ENCODE assay signal across 40 mouse cellular contexts in the genomic region with DNA sequence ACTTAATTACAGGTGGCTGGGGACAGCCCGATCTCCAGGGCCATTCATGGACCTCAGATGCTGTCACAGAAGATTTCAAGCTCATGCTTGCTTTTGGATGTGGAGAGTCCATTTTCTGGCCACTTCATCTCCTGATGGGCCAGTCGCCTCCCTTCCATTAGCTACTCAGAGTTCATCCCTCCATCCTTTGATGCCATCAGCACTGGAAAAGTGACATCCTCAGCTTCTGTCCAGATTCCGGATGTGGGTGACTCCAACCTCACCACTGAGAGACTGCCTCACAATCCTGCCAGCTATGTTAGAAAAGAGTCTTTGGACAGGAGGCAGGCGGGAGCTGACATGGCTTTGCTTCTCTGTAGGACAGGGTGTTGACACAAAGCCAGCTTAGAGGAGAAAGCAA. TPM values are rescaled to one million over a fixed set of nuclear protein-coding genes. Genes with fewer than 3 reads are reported as not detected.
"Had no signal": no experiment of that assay in that cellular context is flagged by ENCODE, and none has a peak within 500 bp of the region (broad histone marks: within the 10 kb centered on the region; RNA-seq: fewer than 3 reads in every experiment).

No protein-coding gene starts in this region.

- H3K4me3 ChIP-seq: limb, embryonic 10.5 days; limb, embryonic 12.5 days; limb, embryonic 13.5 days; limb, embryonic 15.5 days; liver, embryonic 12.5 days; liver, embryonic 13.5 days; liver, embryonic 15.5 days; lung, embryonic 15.5 days; megakaryocyte, embryonic 14.5 days; midbrain, embryonic 10.5 days; midbrain, embryonic 12.5 days; midbrain, embryonic 13.5 days; midbrain, embryonic 15.5 days; myocyte had no signal

- H3K27ac ChIP-seq: limb, embryonic 10.5 days; limb, embryonic 12.5 days; limb, embryonic 13.5 days; limb, embryonic 15.5 days; liver, embryonic 12.5 days; liver, embryonic 13.5 days; liver, embryonic 14.5 days; liver, embryonic 15.5 days; lung, embryonic 15.5 days; macrophage; midbrain, embryonic 10.5 days; midbrain, embryonic 12.5 days; midbrain, embryonic 13.5 days; midbrain, embryonic 15.5 days had no signal

- H3K36me3 ChIP-seq: limb, embryonic 10.5 days; limb, embryonic 12.5 days; limb, embryonic 13.5 days; limb, embryonic 15.5 days; liver, embryonic 12.5 days; liver, embryonic 13.5 days; liver, embryonic 15.5 days; lung, embryonic 15.5 days; midbrain, embryonic 10.5 days; midbrain, embryonic 12.5 days; midbrain, embryonic 13.5 days; midbrain, embryonic 15.5 days had no signal

- H3K9me3 ChIP-seq: limb, embryonic 10.5 days; limb, embryonic 12.5 days; limb, embryonic 13.5 days; limb, embryonic 15.5 days; liver, embryonic 12.5 days; liver, embryonic 13.5 days; liver, embryonic 15.5 days; lung, embryonic 15.5 days; midbrain, embryonic 10.5 days; midbrain, embryonic 12.5 days; midbrain, embryonic 13.5 days; midbrain, embryonic 15.5 days had no signal

- H3K4me1 ChIP-seq: limb, embryonic 10.5 days; limb, embryonic 12.5 days; limb, embryonic 13.5 days; liver, embryonic 12.5 days; liver, embryonic 13.5 days; liver, embryonic 15.5 days; midbrain, embryonic 10.5 days; midbrain, embryonic 12.5 days; midbrain, embryonic 13.5 days; midbrain, embryonic 15.5 days had no signal

- DNase-seq: left cerebral cortex, postnatal 4 days; liver; liver, embryonic 13.5 days; liver, postnatal 0 days; lung, adult 18-20 months; lung, adult 2 months; lung, embryonic 14.5 days; lung, postnatal 10 days; lung, postnatal 14 days; lung, postnatal 36 days; lung, postnatal 4 days; midbrain, embryonic 14.5 days had no signal

- H3K27me3 ChIP-seq: limb, embryonic 12.5 days; limb, embryonic 13.5 days; limb, embryonic 15.5 days; liver, embryonic 12.5 days; liver, embryonic 13.5 days; liver, embryonic 15.5 days; lung, embryonic 15.5 days; midbrain, embryonic 12.5 days; midbrain, embryonic 13.5 days; midbrain, embryonic 15.5 days had no signal

RNA-seq across cellular contexts. Expression of a gene that starts 11.0 kb away (rescaled TPM):
- total RNA-seq: left cerebral cortex, postnatal 14 days; left cerebral cortex, postnatal 25 days; left cerebral cortex, postnatal 36 days; megakaryocyte-erythroid progenitor cell, adult 5-6 weeks; monocyte, adult 5-6 weeks had no signal
- polyA plus RNA-seq: limb, embryonic 13.5 days; macrophage; midbrain, embryonic 10.5 days; midbrain, embryonic 11.5 days; midbrain, embryonic 12.5 days; midbrain, embryonic 13.5 days; myocyte; neural tube, embryonic 11.5 days had no signal

RNA-seq across cellular contexts. Expression of a gene that starts 39.2 kb away (rescaled TPM):
- total RNA-seq: megakaryocyte progenitor cell, adult 5-6 weeks; megakaryocyte, adult 5-6 weeks; megakaryocyte-erythroid progenitor cell, adult 5-6 weeks; monocyte, adult 5-6 weeks had no signal
- polyA plus RNA-seq: macrophage had no signal

RNA-seq across cellular contexts. Expression of a gene that starts 46.7 kb away (rescaled TPM):
- total RNA-seq: megakaryocyte progenitor cell, adult 5-6 weeks; megakaryocyte, adult 5-6 weeks; megakaryocyte-erythroid progenitor cell, adult 5-6 weeks; midbrain, postnatal 0 days; monocyte, adult 5-6 weeks had no signal
- polyA plus RNA-seq: limb, embryonic 10.5 days; limb, embryonic 12.5 days; limb, embryonic 13.5 days; limb, embryonic 15.5 days; lung, adult 2 months; lung, embryonic 14.5 days; lung, embryonic 15.5 days; lung, embryonic 16.5 days; lung, postnatal 0 days; macrophage; midbrain, embryonic 10.5 days; midbrain, embryonic 16.5 days; myocyte; neural tube, embryonic 11.5 days had no signal
